Mouse (Mus musculus): ENCODE measurements around the gene C1qb. TPM values are rescaled to one million over a fixed set of nuclear protein-coding genes. Genes with fewer than 3 reads are reported as not detected.

C1qb gene
- total RNA-seq, 2 experiments from 2014 or later: 13.4 to 16.5 TPM

GRCm38 (mm10) chr4:136847166-136847565 is 38.8 kb downstream of the C1qb start:
- no peak for DNase-seq

DNA sequence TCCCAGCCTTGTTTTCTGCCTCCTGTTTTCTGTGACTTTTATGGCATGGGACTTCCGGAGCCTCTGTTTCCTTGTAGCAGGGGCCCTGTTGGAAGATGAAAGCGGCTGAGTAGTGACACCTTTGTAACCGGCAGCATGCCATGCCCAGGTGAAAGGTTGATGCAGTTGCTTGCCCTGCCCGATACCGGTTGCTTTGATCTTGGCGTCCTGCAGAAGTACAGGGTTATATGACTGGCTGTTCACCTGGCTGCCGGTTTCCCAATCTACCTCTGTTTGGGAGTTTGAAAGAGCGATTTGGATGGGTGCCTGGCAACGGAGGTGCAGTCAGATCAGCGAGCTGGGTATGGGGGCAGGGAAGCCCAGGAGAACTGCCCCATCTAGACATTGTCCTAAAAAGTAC is 43.2 kb downstream of the C1qb start:
- DNase-seq: no peak

- no peak for DNase-seq
Observed at GRCm38 (mm10) chr4:136842033-136842432, 44.0 kb downstream of the C1qb start.

DNA sequence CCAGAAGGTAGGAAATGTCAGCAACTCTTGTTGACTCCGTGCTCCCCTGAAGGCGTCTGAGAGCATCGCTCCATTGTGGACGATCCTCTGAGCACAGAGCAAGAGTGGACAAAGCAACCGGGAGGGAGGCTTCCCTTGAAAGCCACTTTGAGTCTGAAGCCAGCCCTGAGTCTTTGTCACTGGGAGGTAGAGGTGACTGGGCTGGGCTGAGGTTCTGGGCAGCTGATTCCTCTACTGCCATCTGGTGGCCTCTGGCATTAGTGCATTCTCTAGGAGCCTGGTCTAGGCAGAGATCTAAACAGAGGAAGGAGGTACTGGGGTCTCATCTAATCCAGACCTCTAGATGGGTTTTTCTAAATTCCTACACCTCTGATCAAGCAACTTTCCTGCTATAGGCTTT is 44.9 kb downstream of the C1qb start:
- DNase-seq: peak; percentile 53

DNA sequence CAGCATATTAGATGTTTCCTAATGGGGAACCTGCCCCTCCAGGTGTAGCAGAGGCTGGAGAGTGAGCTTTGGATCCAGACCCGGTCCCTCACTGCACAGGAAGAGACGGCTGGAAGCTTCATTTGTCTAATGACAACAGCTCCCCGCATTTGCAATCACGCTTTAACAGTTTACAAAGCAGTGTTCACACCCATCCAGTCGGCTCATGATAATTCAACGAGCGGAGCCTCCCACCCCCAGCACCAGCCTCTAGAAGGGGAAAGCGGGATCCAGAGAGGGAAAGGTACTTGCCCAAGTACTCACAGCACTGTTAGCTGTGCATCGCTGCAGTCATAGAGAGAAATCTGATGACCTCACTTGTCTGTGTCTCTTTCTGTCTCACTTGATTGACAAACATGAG is 47.5 kb downstream of the C1qb start:
- DNase-seq: no peak

DNA sequence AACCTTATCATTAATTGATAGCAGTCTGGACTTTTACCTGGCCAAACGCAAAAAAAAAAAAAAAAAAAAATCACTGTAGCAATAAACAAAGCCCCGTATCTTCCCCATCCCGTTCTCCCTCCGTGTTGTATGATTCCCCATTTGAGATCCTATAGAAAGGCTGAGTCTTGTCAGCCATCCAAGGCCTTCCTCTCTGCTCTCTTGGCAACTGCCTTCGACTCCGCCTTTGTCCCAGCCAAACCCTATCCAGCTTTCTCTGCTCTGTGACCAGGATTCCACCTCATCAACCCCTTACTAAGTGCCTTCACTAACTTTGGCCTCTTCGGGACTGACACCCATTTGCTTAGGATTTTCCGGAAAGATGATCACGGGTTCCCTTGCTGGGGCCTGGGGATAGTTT is 48.0 kb downstream of the C1qb start:
- no peak for DNase-seq

DNA sequence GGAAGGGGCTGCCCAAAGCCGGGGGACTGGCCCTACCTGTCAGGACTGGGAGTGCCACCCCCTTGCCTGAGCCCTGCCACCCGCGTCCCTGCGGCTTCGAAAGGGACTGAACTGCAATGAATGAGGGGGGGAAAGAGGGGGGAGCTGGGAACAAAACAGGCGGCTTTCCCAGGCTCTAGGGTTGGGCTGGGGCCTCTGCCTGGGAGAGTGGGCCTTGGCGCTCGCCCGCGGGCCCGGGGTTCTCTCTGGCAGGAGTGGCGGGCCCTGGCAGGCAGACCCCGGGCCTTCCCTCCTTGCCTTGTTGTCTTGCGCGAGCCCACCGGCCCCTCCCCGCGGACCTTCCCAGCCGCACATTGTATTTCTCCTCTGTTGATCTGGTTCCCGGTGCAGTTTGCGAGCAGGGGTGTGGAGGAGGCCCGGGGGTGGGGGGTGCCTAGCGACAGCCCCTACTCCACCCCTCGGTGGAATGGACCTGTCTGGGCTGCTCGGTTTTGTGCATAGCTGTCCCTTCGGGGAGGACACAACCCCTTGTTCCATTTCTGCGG is 49.5 kb downstream of the C1qb start:
- DNase-seq: no peak

DNA sequence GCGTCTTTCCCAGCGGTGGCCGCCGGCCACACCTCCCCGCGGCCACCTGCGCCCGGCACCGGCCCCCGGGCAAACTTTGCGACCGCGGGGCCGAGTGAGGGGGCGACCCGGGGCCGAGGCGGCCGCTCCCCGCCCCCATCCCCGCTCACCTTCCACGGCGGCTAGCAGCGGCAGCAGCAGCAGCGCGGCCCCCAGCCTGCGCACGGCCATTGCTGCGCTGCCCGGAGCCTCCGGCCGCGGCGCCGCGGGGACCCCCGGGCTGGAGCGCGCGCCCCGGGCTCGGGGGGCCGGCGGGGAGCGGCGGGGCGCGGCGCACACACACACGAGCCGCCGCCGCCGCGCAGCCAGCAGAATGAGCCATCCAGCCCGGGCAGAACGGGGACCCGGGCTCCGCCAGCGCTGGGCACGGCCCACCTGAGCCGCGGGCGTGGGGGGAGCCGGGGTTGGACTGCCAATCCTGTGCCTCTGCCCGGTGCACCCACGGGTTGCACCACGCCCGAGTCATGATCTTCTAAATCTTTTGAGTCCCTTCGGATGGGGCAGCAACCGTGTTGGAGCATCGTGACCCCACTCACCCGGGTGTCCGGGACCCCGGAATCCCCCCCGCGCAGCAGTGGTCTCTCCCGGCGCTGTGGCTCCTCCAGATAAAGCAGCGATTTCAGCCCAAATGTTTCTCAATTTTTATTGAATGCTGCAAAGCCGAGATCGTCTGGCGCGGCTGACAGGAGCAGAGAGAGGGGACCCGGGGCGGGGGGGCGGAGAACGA is 50.2 kb downstream of the C1qb start, which contains the start of gene Ephb2:
Gene Ephb2, minus strand, starts transcription at position 368 of the 766 bp plus-strand sequence.
- peak; percentile 53 for DNase-seq

DNA sequence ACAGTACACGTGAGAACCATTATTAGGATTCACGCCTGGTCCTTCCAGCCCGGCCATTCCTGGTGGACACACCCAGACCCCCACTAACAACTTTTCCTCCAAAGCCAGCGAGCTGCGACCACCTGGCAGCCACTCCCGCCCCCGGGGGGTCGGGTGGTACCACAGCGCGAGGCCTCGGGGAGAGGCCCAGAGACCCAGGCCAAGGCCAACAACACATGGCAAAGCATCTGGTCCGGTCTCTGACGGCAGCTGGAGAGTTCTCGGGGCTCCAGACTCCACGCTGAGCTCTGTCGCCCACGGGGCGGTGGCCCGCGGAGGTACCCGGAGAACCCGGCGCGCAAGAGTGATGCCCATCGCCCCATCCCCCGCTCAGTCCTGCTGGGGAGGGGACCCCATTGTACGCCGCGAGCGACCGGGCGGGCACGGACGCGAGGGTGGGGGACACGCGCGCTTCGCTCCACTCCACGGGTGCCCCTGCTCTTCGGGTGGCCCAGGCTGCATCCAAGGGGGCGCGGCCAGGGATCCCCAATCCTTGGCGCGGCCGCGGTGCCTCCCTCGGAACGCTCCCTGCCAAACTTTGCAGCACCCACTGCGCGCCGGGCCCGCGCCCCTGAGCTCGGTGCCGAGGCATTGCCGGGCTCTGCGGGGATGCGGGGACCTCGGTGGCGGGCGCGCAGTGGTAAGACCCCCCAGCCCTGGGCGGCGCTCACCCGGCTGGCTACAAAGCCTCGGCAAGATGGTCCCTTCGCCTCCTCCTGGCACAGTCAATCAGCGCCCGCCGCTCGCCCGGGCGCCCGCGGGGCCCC is 51.0 kb downstream of the C1qb start:
- DNase-seq: no peak

- DNase-seq: no peak
Observed at GRCm38 (mm10) chr4:136834439-136834814, 51.6 kb downstream of the C1qb start.

DNA sequence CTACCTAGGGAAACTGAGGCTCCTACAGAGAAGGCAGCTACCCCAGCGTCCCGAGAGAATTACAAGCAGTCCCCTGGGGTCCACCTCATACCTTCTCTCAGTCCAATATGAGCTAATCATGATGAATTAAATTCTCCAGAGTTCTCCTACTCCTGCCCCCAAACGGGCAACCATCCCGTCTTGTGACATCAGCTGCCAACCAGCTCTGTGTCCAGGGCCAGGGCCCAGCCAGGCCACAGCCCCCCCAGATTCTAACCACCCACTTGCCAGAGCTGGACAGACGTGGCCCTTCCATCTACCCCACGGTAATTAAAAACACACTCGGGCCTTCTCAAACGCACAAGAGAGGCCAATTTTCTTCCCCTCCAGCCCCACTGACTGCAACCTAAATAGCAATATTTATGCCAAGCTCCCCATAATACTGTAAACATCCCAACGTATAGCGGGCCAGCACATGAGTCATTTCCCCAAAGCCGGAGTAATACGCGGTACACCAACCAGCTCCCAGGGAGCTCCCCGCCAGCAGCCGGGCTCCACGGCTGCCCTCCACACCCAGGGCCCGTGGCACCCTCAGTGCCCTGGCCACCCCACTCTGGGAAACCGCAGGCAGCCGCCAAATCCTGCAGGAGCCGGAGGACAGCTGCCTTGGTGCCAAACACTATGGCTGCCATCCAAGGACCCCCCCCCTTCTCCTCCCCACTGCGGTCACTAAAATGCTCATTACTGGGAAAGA is 52.2 kb downstream of the C1qb start:
- DNase-seq: no peak

DNA sequence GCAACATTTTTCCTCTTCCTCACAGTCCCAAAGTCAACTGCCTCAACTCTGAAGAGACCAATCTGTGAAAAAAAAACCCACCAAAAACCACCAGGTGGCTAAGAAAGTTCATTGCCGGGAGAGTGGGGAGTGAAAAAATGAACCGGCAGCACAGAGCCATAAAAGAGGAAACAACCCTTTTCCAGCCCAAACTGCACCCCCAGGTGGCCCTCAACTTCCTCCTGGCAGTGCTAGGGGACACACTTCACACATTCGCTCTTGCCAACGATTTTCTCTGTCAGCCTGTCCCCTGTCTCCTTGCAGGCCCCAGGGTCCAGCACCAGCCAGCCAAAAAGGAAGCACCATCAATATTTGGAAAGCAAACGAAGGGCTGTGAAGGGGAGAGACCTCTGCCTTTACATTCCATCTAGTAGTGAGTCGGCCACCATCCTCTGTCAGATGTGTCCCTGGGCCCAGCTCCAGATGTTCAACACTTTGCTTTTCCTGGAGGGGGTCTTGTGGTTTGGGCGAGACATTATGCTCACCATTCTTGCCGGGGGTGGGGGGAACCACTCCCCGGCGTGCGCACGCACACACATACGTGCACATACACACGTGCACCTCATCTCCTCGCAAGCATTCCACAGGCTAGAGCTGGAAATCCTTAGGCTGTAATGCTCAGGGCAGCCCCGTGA is 53.3 kb downstream of the C1qb start:
- DNase-seq: no peak

DNA sequence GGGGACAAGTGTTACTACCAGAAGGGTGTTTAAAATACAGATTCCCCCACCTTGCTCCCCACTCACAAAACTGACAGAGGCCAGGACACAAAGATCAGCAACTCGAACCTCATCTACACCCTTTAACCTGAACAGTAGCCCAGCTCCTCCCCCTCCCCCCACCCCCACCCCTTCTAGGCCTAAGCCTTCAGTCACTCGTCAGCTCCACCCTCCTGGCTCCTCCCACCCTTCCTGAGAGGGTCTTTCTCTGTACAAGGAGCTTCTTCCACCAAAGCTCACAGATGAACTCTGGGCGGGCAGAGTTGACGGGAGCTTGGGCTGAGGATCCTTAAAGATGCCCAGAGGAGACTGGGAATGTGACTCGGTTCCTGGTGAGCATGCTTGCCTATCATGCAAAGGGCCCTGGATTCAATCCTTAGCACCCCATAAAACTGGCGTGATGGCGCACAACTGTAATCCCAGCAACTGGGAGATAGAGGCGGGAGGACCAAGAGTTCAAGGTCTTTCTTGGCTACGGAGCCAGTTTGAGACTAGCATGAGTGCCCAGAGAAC is 55.6 kb downstream of the C1qb start:
- no peak for DNase-seq

Other genes with a start within 250 kb of the C1qb start
- 1 to 10 TPM in 1 of 2 experiments, under 1 TPM in 1; 1.00 to 1.2 TPM for gene Ephb2, start 50.2 kb downstream of the C1qb start, total RNA-seq (2021)
- gene C1qc, start 6.9 kb upstream of the C1qb start, total RNA-seq (2021): 10 to 100 TPM; 10.9 to 13.3 TPM
- 10 to 100 TPM; 11.6 to 15.5 TPM for gene C1qa, start 12.6 kb upstream of the C1qb start, total RNA-seq (2021)
- gene Epha8, start 70.6 kb upstream of the C1qb start, total RNA-seq (2021): not detected
- gene Zbtb40, start 162.6 kb upstream of the C1qb start, total RNA-seq (2021): 1 to 10 TPM; 6.5 to 7.6 TPM

Measured in gastrocnemius, postnatal 25 days (tissue).